Mouse (Mus musculus): ENCODE results near the gene Abca6.
A peak's percentile ranks its signal among the peaks of the same experiment; 100 is the strongest.

Gene Abca6

DNA sequence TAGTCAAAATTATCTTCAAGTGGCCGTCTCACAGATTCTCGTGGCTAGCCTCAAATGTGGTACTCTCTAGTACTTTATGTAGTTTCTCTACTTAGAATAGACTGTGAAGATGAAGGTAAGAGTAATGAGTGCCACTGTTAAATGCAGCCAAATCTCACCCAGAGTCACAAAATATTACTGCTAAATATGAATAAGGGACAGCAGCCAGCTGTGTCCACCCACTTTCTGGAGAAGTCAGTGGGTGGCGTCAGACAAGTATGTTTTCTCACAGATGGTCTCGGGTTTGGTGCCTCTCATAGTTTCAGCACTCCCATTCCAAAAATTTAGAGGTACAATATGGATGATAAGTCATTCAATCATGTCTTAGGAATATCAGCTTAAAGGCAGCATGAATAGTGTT is 56.3 kb downstream of the Abca6 start:
- no peak for DNase-seq

DNA sequence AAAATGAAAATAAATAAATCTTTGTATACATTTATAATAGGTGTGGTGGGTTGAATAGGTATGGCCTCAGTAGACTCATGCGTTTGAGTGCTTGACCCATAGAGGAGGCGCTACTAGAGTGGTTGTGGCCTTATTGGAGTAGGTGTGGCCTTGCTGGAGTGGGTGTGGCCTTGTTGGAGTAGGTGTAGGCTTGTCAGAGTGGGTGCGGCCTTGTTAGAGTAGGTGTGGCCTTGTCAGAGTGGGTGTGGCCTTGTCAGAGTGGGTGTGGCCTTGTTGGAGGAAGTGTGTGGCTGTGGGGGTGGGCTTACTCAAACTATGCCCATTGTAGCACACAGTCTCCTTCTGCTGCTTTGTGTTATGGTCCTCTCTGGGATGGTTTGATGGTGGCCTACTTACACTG is 80.4 kb downstream of the Abca6 start:
- DNase-seq = no peak

DNA sequence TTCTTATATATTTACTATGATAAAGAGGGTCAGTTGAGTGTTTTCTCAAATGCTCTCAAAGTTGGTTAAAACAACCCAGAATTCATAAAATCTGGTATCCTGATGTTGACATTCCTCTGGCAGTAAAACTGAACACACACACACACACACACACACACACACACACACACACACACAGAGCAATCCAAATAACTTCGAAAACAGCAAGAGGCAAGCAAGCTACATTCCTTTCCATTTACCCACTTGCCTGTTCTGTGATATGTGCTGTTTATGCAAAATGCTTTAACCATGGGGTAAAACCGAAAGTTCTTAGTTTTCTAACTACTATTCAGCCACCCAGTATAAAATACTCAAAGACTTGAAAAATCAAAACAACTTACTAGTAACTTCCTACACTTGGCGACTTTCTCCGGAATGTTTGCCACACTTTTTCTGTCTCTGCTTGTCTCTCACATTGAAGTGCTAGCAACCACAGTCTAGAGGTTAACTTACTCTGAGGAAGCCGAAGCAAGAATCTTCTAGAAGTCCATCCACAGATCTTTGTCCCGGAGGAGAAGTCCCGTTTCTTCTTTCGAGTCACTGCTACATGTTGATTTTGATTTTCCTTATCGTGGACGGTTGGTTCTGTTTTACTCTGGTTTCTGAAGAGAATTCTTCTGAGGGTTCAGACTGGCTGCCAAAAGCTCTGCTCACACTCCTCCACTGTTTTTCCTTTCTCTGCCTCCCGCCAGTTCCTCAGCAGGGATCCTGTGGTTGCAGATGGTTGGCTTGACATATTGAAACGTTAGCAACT is 83.9 kb downstream of the Abca6 start, which contains the start of gene Abca9:
Gene Abca9 (minus strand): TSS at position 738 of the 793 bp plus-strand sequence.
- peak; percentile 9 for DNase-seq

- no peak for DNase-seq
These were observed 85.8 kb downstream of the Abca6 start for GRCm38 (mm10) chr11:110165822-110166221.

- no peak for DNase-seq
These were observed 86.2 kb downstream of the Abca6 start for GRCm38 (mm10) chr11:110165409-110165808.

- no peak for DNase-seq
These were observed 94.5 kb downstream of the Abca6 start for GRCm38 (mm10) chr11:110157059-110157458.

GRCm38 (mm10) chr11:110155985-110156384 is 95.6 kb downstream of the Abca6 start:
- no peak for DNase-seq

- no peak for DNase-seq
These were observed 103.9 kb downstream of the Abca6 start for GRCm38 (mm10) chr11:110147640-110148039.

GRCm38 (mm10) chr11:110145421-110145820 is 106.2 kb downstream of the Abca6 start:
- peak; percentile 70 for DNase-seq

DNA sequence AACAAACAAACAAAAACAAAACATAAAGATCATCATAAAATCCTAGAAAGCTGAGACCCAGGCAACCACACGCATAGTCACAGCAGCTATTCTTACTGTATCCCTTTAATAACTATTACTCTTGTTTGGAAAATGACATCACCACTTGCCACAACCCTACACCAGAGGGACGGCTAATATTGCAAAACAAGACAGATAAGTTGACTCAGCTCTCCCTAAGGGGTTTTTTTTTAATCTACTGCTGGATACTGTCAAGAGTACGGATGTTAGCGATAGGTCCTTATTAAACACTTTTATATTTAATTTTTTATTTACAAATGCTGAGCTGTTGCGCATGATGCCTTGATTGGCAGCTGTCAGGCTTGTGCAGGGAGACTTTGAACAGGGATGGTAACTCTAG is 120.8 kb downstream of the Abca6 start:
- no peak for DNase-seq

Data from kidney, adult 9 months (tissue).